Mouse (Mus musculus) liver, embryonic 14.5 days (tissue): ENCODE results near the gene Mterf4. TPM values are rescaled to one million over a fixed set of nuclear protein-coding genes. Genes with fewer than 3 reads are reported as not detected.

ENCODE experiments used
- ATAC-seq: fragments of 200-750 bp; cut with Nextera tagmentation; 2 replicates; pipeline ENCODE4 v1.8.0; 2017; ENCODE audit warnings: moderate number of reproducible peaks, mild to moderate bottlenecking, moderate library complexity; ENCODE audit not compliant: insufficient read depth
- DNase-seq, 3 experiments: peaks; one replicate each; pipeline ENCODE4 v3.0.0-alpha.2; 2012 to 2013; ENCODE audit warnings: low read depth in 3 of 3, low spot score in 3 of 3
- H3K27ac ChIP-seq: fragments of 300-500 bp; sonication (generic); 2 replicates; pipeline ENCODE4 v1.5.1; 2014; ENCODE audit warnings: moderate library complexity, mild to moderate bottlenecking, control low read depth, inconsistent platforms
- H3K27me3 ChIP-seq: fragments of 300-500 bp; sonication (generic); 2 replicates; pipeline ENCODE4 v1.6.1; 2014; ENCODE audit warnings: mild to moderate bottlenecking, low read length, moderate library complexity; ENCODE audit not compliant: control insufficient read depth, insufficient read depth
- H3K36me3 ChIP-seq: fragments of 300-500 bp; sonication (generic); replicated peaks from 2 replicates; pipeline ENCODE4 v1.6.1; 2014; ENCODE audit warnings: low read depth; ENCODE audit not compliant: control insufficient read depth, insufficient read depth
- H3K4me1 ChIP-seq, 2 experiments: fragments of 200-500 bp in 1 of 2; fragments of 300-500 bp in 1 of 2; sonication (generic) in 1 of 2; replicated peaks; 2 replicates each; pipeline ENCODE4 v1.6.1; 2012 to 2014; ENCODE audit warnings: antibody characterized with exemption in 1 of 2, inconsistent platforms in 1 of 2, low read length in 1 of 2; ENCODE audit not compliant: control insufficient read depth in 2 of 2, insufficient read depth in 2 of 2
- H3K4me2 ChIP-seq: fragments of 300-500 bp; sonication (generic); 2 replicates; pipeline ENCODE4 v1.6.1; 2014; ENCODE audit warnings: low read depth, mild to moderate bottlenecking, control low read depth, moderate library complexity
- H3K4me3 ChIP-seq, 2 experiments: fragments of 200-500 bp in 1 of 2; fragments of 300-500 bp in 1 of 2; sonication (generic) in 1 of 2; 2 replicates each; pipeline ENCODE4 v1.5.1; 2012 to 2014; ENCODE audit warnings: low read depth in 2 of 2, low read length in 2 of 2, mild to moderate bottlenecking in 2 of 2, control low read depth in 1 of 2, inconsistent platforms in 1 of 2, moderate library complexity in 1 of 2; ENCODE audit not compliant: insufficient read depth in 1 of 2
- H3K9ac ChIP-seq: fragments of 300-500 bp; sonication (generic); replicated peaks from 2 replicates; pipeline ENCODE4 v1.6.1; 2014; ENCODE audit warnings: mild to moderate bottlenecking, control low read depth, moderate library complexity
- H3K9me3 ChIP-seq: fragments of 300-500 bp; sonication (generic); 2 replicates; pipeline ENCODE4 v1.6.1; 2016; ENCODE audit warnings: low read length, mixed read lengths; ENCODE audit not compliant: control insufficient read depth
- CTCF ChIP-seq: IDR thresholded peaks from 2 replicates; pipeline ENCODE4 v1.5.1; 2016; ENCODE audit warnings: antibody characterized with exemption, low read depth, control low read depth
- EP300 ChIP-seq: IDR thresholded peaks from 2 replicates; pipeline ENCODE4 v1.6.1; 2016; ENCODE audit warnings: antibody characterized with exemption, low read depth
- WGBS: fragments of 180-500 bp; shearing (Covaris S2); extraction: QIAGEN DNeasy Blood & Tissue Kit; methylation state at CpG from one replicate; pipeline ENCODE4 v1.1.7; 2014; ENCODE audit not compliant: insufficient replicate concordance; 5-methylcytosine and 5-hydroxymethylcytosine counted together
- microRNA-seq: library from miRNA; unstranded; fragments of <30 nt; microRNA quantifications from one replicate; pipeline ENCODE4, GENCODE M21; 2016
- polyA plus RNA-seq, 2 experiments: library from polyadenylated mRNA; depleted of rRNA in 1 of 2; stranded (reverse) in 1 of 2; unstranded in 1 of 2; fragments of >200 nt; fragmentation: Nextera tagmentation in 1 of 2; extraction: Ambion mirVana in 1 of 2; gene quantifications; 2 replicates each; pipeline versions ENCODE4 v1.2.1 to v1.2.3; 2012 to 2014

The Mterf4 gene
- polyA plus RNA-seq, 2 experiments, result 7.6 to 8.0 TPM

DNA sequence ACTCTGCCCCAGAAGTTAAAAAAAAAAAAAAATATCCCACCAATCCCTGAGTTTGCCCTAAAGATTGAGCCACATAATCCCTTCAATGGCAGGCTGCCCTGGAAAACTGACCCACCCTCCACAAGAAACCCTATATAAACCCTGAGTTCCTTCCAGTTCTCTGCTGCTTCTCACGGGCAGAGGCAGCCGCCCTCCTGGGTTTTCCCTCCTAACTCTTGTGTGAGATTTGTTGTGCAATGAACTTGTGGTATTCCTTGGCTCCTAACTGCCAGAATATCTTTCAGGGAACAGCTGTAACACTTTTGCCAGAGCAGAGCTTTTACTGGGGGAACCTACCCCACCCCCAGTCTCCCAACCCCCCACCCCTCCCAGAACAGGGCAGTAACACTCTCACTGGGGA lies 53.1 kb downstream of the Mterf4 start:
- 42% methylated on average over 2 of the region's 2 CpGs for WGBS
- H3K27me3 ChIP-seq, result no peaks in the 10 kb centered on the region
- H3K27ac ChIP-seq, result no peak overlapping the region
- no peak overlapping the region for H3K4me3 ChIP-seq
- no peak overlapping the region for H3K9ac ChIP-seq
- DNase-seq (no peak), ATAC-seq (no peak)
- no peaks in the 10 kb centered on the region for H3K4me1 ChIP-seq
- H3K36me3 ChIP-seq, result no peaks in the 10 kb centered on the region
- no peak for TF ChIP-seq CTCF
- TF ChIP-seq EP300, result no peak
- no peak overlapping the region for H3K4me2 ChIP-seq
- H3K9me3 ChIP-seq, result no peaks in the 10 kb centered on the region

Small RNA genes lying within 50 kb of the gene (microRNA-seq; reads per million reads assigned to microRNA genes)
- gene Mir6345 (not detected), gene Mir6901 (not detected), gene Mir6902 (not detected)

Other genes starting within 250 kb of the Mterf4 start
- gene Kif1a, start 204.0 kb downstream of the Mterf4 start, polyA plus RNA-seq (2012; rRNA removed), result 0.07 and 0.16 TPM in 2 replicates
- gene Kif1a, start 204.0 kb downstream of the Mterf4 start, polyA plus RNA-seq (2014; fragmentation: Nextera tagmentation; extraction: Ambion mirVana), result 0.10 and 0.27 TPM in 2 replicates
- gene Agxt, start 170.7 kb downstream of the Mterf4 start, polyA plus RNA-seq (2012; rRNA removed), result 2.5 and 3.0 TPM in 2 replicates
- gene Agxt, start 170.7 kb downstream of the Mterf4 start, polyA plus RNA-seq (2014; fragmentation: Nextera tagmentation; extraction: Ambion mirVana), result 8.4 and 9.4 TPM in 2 replicates
- gene 2310007B03Rik, start 145.0 kb downstream of the Mterf4 start, polyA plus RNA-seq (2012; rRNA removed), result 0.07 and 0.11 TPM in 2 replicates
- 0.09 and 0.21 TPM in 2 replicates for gene 2310007B03Rik, start 145.0 kb downstream of the Mterf4 start, polyA plus RNA-seq (2014; fragmentation: Nextera tagmentation; extraction: Ambion mirVana)
- 0.01 and 0.02 TPM in 2 replicates for gene Crocc2, start 137.2 kb downstream of the Mterf4 start, polyA plus RNA-seq (2012; rRNA removed)
- not detected in 2 replicates for gene Crocc2, start 137.2 kb downstream of the Mterf4 start, polyA plus RNA-seq (2014; fragmentation: Nextera tagmentation; extraction: Ambion mirVana)
- 0.16 and 0.25 TPM in 2 replicates for gene Sned1, start 70.1 kb downstream of the Mterf4 start, polyA plus RNA-seq (2012; rRNA removed)
- gene Sned1, start 70.1 kb downstream of the Mterf4 start, polyA plus RNA-seq (2014; fragmentation: Nextera tagmentation; extraction: Ambion mirVana), result 0.06 and 0.25 TPM in 2 replicates
- gene Ppp1r7, start 36.9 kb upstream of the Mterf4 start, polyA plus RNA-seq (2012; rRNA removed), result 3.1 and 6.9 TPM in 2 replicates
- 33.2 and 33.8 TPM in 2 replicates for gene Ppp1r7, start 36.9 kb upstream of the Mterf4 start, polyA plus RNA-seq (2014; fragmentation: Nextera tagmentation; extraction: Ambion mirVana)
- gene Pask, start 37.6 kb upstream of the Mterf4 start, polyA plus RNA-seq (2012; rRNA removed), result 5.1 and 6.3 TPM in 2 replicates
- gene Pask, start 37.6 kb upstream of the Mterf4 start, polyA plus RNA-seq (2014; fragmentation: Nextera tagmentation; extraction: Ambion mirVana), result 5.4 and 6.1 TPM in 2 replicates
- gene Ano7, start 68.0 kb upstream of the Mterf4 start, polyA plus RNA-seq (2012; rRNA removed), result 0.11 and 0.13 TPM in 2 replicates
- gene Ano7, start 68.0 kb upstream of the Mterf4 start, polyA plus RNA-seq (2014; fragmentation: Nextera tagmentation; extraction: Ambion mirVana), result 0.14 TPM in 1 of 2 replicates, not detected in the other
- 30.9 and 47.2 TPM in 2 replicates for gene Hdlbp, start 172.9 kb upstream of the Mterf4 start, polyA plus RNA-seq (2012; rRNA removed)
- 59.3 and 61.6 TPM in 2 replicates for gene Hdlbp, start 172.9 kb upstream of the Mterf4 start, polyA plus RNA-seq (2014; fragmentation: Nextera tagmentation; extraction: Ambion mirVana)
- gene Farp2, start 206.2 kb upstream of the Mterf4 start, polyA plus RNA-seq (2012; rRNA removed), result 0.61 TPM in 2 replicates
- gene Farp2, start 206.2 kb upstream of the Mterf4 start, polyA plus RNA-seq (2014; fragmentation: Nextera tagmentation; extraction: Ambion mirVana), result 1.2 and 1.3 TPM in 2 replicates